Mouse (Mus musculus) heart, postnatal 14 days (tissue): Measurements from ENCODE around the gene Cpsf7. TPM values are rescaled to one million over a fixed set of nuclear protein-coding genes. Genes with fewer than 3 reads are reported as not detected.

Experiments
- DNase-seq, 2 experiments: peaks; one replicate each; pipeline ENCODE4 v3.0.0; 2021 to 2022
- intact Hi-C: fragments of 180-260 bp; cut with DNase I; formaldehyde crosslinking; loops from one replicate; pipeline ENCODE4 v1.15.1; 2025
- long read RNA-seq, 2 experiments: library from polyadenylated mRNA; stranded (forward); transcript quantifications; one replicate each; pipeline ENCODE4 v2.0.0; 2021
- total RNA-seq, 2 experiments: library from RNA; stranded (reverse); gene quantifications; 2 replicates each; pipeline ENCODE4 v1.2.3; 2021

The Cpsf7 gene
- 10 to 100 TPM; 35.3 to 36.4 TPM for total RNA-seq
- long read RNA-seq, experiment 1, partial matches to known transcripts = 8 of 18 reads
- long read RNA-seq, experiment 1, other reads (novel, unspliced or antisense) = 6 of 18 reads
- long read RNA-seq, experiment 2, transcript Cpsf7-201 (10 exons, 3,500 nt) = major isoform, 7 of 26 reads
- long read RNA-seq, experiment 2, partial matches to known transcripts = 11 of 26 reads
- long read RNA-seq, experiment 2, other reads (novel, unspliced or antisense) = 8 of 26 reads

GRCm38 (mm10) chr19:10525106-10525901, at the start of gene Cpsf7:
Gene Cpsf7 (plus strand): TSS chr19:10525266.
- peak; percentile 91 to 92 for DNase-seq
- intact Hi-C loops = loop anchor here (5.0 kb wide), 1 partner anchor 82 kb away; the partner anchor contains the start of genes Ddb1 and Tkfc

- intact Hi-C loops = no loop called here
- no peak for DNase-seq
Measured at GRCm38 (mm10) chr19:10479541-10479940, 45.5 kb upstream of the Cpsf7 start.

GRCm38 (mm10) chr19:10482703-10483102, 42.4 kb upstream of the Cpsf7 start, which contains the start of gene Ppp1r32:
Gene Ppp1r32 (minus strand): TSS chr19:10482928.
- no peak for DNase-seq
- intact Hi-C loops = loop anchor here (1.0 to 5.0 kb wide), 2 partner anchors 31 to 90 kb away; no protein-coding TSS in a partner anchor

DNA sequence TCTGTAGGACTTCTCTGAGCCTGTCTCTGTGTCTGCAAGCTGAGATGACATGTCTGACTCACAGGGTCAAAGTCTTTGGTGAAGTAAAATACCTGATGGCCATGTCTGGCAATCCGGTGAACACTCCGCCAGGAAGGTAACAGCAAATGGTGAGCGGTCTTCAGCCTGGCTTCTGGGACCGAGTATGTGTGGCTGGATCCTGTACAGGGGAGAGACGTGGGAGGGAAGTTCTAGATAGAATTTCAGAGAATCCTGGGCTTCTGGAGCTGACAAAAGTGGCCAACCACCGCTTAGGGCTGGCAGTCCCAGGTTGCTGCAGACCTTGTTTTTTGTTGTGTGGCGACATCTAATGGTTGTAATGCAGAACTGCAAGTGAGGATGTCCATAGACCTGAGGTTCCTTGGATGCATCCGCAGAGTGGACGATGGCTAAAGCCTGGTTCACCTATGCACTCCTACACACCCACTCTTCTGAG, 38.8 kb upstream of the Cpsf7 start:
- intact Hi-C loops = loop anchor here (1.0 to 5.0 kb wide), 3 partner anchors 37 to 229 kb away; no protein-coding TSS in a partner anchor
- peak; percentile 40 to 64 for DNase-seq

GRCm38 (mm10) chr19:10495670-10496069, 29.4 kb upstream of the Cpsf7 start:
- DNase-seq = no peak
- intact Hi-C loops = no loop called here

DNA sequence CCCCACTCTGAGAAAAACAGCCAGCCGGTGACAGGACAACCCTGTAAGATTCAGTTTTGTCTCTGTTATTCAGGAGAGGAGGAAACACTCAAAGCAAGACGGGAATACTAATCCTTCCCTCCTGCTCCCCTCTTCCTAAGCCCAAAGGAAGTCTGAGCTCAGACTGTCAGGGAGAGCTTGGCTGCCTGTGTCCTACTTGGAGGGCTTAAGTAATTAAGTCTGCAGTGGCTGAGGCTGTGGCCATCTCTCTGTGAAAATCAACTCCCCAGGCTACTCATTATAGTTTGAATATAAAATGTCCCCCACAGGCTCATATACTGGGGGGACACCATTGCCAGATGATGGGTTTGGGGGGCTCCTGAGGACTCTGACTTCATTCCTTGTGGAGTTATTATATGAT, 28.1 kb upstream of the Cpsf7 start:
- intact Hi-C loops = no loop called here
- DNase-seq = no peak

DNA sequence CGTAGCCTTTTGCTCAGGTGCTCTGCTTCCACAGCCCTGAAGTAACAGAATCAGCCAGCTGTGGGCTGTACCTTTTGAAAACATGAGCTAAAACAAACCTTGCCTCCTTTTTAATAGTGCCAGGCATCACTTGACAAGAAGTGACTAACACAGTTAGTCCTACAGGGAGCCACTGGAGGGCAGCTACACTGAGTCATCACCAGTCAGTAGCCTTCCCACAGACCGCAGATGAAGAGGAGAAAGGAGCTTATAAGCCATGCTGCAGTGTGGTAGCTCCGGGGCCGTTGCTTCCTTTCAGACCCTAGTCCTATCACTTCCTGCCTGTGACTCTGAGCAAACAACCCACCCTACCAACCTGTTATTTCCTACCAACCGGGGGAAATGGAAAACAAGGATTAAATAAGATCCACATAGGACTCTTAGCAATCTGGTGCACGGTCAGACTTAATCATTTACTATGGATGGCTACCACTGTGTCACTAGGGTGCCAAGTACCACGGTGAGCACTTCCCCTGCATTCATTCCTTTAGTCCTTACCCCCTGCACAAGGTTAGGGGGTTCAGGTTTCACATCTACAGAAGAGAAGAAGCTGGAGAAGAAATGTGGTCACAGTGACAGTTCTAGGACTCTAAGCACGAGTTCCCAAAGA, 27.4 kb upstream of the Cpsf7 start:
- DNase-seq = no peak
- intact Hi-C loops = no loop called here

- intact Hi-C loops = loop anchor here (5.0 kb wide), 2 partner anchors 168 to 243 kb away; no protein-coding TSS in a partner anchor
- DNase-seq = no peak
Measured at GRCm38 (mm10) chr19:10500581-10500980, 24.5 kb upstream of the Cpsf7 start.

DNA sequence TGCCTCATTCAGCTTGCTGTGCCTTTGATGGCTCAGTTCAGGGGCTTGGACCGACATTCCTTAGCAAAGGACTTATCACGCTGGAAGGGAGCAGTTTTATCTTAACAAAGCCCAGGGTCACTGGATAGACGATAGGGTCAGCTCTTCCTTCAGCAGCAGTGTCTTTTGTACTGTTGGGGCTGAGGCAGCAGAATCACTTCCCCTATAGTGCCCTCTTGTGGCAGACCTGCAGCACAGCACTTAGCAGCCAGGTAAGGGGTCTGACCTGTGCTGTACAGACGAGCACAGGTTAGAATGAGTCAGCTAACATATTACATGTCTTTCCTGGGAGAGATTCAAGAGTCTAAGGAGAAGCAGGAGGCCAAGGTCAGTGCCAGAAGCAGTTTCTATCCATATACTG, 22.5 kb upstream of the Cpsf7 start:
- intact Hi-C loops = loop anchor here (5.0 kb wide), 2 partner anchors 170 to 245 kb away; no protein-coding TSS in a partner anchor
- DNase-seq = peak; percentile 42 to 66

DNA sequence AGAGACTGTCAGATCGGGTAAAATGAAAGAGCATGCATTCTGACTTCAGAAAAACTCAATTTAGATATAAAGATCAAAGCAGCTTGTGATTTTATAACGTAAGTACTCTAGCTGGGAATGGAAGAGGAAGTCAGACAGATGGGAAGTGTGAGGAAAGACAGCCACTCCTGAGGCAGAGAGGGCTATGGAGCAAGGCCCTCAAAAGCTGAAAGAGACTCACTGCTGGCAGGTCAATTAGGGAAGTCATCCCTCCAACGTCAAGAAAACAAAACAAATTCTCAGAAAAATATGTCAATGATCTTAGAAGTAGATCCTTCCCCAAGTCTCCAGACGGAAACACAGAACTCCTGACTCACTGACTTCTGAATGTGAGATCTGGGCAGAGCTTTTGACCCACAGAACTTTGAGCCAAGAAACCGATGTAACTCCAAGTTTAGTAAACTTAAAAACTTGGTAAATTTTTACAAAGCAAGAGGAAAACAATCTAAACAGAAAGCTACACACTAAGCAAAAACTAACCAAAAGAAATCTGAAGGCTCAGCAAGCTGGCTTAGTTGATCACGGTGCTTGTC, 14.2 kb upstream of the Cpsf7 start:
- DNase-seq = no peak
- intact Hi-C loops = no loop called here

DNA sequence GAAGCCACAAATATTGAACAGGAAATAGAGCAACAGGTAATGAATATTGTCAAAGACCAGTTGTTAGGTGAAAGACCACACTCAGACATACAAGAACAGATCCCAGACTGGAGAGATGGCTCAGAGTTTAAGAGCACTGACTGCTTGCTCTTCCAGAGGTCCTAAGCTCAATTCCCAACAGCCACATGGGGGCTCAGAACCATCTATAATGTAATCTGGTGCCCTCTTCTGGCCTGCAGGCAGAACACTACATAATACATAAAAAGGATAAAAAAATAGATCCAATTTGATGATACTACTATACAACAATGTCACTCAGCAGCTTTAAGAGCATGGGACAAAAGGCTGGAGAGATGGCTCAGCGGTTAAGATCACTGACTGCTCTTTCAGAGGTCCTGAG, 4.7 kb upstream of the Cpsf7 start:
- intact Hi-C loops = no loop called here
- DNase-seq = no peak

- intact Hi-C loops = no loop called here
- DNase-seq = no peak
Measured at GRCm38 (mm10) chr19:10521926-10522325, 3.1 kb upstream of the Cpsf7 start.

- no peak for DNase-seq
- intact Hi-C loops = no loop called here
Measured at GRCm38 (mm10) chr19:10523483-10524080, 1.5 kb upstream of the Cpsf7 start.

DNA sequence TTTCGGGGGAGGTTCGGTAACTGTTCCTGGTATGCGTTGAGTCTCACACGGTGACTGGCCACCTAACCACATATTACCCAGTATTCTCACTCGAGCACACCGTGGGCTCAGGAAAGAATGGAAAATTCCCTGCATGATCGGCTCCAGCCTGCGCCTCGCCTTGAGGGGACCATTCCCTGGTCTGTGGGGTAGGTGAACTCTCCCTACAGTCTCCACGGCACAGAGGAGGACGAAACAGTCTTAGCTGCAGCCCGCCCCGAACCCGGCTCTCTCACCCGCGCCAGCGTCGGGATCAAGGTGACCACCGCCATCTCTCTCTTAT, 321 bp upstream of the Cpsf7 start:
- intact Hi-C loops = loop anchor here (5.0 kb wide), 1 partner anchor 83 kb away; the partner anchor contains the start of genes Ddb1 and Tkfc
- no peak for DNase-seq

DNA sequence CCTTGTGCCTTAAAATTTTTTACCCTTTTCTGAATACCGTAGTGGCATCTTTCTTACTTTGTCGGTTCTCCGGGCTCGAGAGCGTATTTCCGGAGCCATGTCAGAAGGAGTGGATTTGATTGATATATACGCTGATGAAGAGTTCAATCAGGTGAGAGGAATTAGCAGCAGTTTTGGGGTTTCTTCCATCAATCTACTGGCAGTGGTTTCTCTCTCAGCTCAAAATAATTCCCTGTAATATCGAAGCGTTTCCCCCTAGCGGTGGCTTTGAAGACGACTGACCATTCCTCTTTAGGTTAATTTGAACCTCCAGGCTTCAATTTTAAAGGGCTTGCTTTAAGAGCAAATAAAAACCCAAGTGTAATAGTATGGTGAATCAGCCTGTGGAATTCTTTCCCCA, 844 bp downstream of the Cpsf7 start, which contains the start of gene Sdhaf2:
Sdhaf2 (minus strand) TSS at position 233 of the 400 bp plus-strand sequence.
- intact Hi-C loops = loop anchor here (5.0 kb wide), 1 partner anchor 81 kb away; the partner anchor contains the start of genes Ddb1 and Tkfc
- DNase-seq = peak; percentile 9 to 38

DNA sequence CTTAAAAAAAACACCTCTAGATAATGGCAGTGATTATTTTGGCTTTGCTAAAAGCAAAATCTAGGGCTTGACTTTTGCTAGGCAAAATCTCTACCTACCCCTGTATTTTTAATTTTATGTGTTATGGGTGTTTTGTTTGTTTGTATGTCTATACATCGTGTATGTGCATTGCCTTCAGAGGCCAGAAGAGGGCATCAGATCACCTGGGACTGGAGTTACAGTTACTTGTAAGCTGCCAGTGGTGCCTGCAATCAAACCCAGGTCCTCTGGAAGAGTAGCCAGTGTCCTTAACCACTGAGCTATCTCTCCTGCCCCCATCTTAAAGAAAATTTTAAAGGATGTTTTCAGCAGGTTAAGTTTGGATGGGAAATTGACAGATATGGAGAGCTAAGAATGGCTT, 5.0 kb downstream of the Cpsf7 start:
- intact Hi-C loops = no loop called here
- no peak for DNase-seq

DNA sequence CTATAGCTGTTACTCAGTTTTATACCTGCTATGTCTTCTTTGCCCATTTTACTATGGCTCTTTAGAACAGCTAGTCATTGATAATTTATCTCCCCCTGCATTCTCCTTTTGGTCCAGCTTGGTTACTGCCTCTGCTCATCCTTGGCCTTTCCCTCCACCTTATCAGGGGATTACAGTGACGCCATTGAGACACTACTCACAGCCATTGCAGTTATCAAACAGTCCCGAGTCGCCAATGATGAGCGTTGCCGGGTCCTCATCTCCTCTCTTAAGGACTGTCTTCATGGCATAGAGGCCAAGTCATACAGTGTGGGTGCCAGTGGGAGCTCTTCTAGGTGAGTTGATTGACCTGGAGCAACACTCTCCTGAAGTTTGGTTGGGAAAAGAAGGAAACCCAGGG, 14.4 kb downstream of the Cpsf7 start:
- DNase-seq = no peak
- intact Hi-C loops = no loop called here

DNA sequence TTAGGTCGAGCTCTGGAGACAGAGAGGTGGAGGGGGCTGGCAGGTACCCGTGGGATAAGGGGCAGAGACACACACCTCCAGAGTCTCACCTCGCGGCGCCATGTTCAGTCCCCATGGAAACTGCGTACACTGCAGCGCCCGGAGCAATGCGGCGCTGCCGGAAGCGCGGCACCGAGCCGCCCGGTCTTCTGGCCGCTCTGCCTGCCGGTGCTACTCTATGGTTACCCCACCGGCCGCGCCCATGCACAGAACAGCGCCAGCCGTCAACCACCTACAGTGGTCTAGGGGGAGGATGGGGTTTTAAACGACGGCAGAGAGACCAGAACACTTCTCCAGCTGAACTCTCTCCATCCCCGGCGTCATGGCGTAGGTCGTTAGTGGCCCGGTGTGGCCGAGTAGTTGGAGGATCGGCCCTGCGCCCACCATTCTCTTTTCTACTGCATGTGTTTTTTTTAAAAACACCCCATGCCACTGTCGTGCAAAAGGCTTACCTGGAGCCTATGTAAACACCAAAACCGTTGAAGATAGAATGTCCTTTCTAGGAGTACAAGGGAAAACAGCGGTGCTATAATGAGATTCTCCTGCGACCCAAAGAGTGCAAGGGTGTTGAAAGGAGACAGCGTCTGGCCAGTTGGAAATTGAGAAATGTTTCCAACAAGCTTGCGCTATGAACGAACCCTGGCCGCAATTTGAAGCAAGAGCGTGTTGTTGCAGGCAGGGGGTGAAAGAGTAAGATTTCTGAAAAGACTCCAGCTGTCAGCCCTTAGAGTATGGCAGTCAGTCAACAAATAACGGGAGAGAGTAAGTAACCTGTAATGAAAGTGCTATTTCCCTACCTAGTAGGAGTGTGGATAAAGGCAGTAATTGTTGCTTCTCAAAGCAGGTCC, 30.8 kb downstream of the Cpsf7 start, which contains the start of gene Tmem216:
Tmem216 (minus strand) TSS at position 615 of the 887 bp plus-strand sequence.
- intact Hi-C loops = loop anchor here (1.0 kb wide), 1 partner anchor 50 kb away; no protein-coding TSS in a partner anchor
- peak; percentile 88 to 89 for DNase-seq

- DNase-seq = no peak
- intact Hi-C loops = no loop called here
Measured at GRCm38 (mm10) chr19:10557001-10557400, 31.9 kb downstream of the Cpsf7 start.
